Mouse (Mus musculus): ENCODE measurements around the gene Arntl2. TPM values are rescaled to one million over a fixed set of nuclear protein-coding genes. Genes with fewer than 3 reads are reported as not detected.

Gene Arntl2
- polyA plus RNA-seq, 2 experiments: 3.6 to 20.5 TPM

DNA sequence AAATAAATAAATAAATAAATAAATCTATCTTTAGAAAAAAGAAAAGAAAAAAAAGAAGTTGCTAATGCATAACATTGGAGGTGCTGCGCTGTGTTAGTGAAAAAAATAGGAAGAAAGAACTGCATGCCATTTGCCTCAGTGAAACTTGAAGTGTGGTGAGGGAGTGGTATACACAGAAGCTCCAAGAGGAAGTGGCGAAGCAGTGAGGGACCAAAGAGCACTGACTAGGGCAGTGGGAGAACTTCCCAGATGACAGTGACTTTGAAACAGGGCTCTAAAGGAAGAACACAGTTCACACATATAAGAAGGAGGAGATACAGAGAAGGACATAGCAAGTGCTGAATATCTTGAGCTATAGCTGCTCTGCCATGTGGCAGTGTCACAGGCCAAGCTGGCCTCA, 36.8 kb upstream of the Arntl2 start:
- TF ChIP-seq POLR2A (IDR thresholded peaks at IDR 0.05; ENCODE audit: borderline replicate concordance, extremely low read depth, insufficient read depth, insufficient read length): no peak
- no peak overlapping the region for H3K4me2 ChIP-seq (replicated peaks; ENCODE audit: low read depth, low read length, severe bottlenecking)

DNA sequence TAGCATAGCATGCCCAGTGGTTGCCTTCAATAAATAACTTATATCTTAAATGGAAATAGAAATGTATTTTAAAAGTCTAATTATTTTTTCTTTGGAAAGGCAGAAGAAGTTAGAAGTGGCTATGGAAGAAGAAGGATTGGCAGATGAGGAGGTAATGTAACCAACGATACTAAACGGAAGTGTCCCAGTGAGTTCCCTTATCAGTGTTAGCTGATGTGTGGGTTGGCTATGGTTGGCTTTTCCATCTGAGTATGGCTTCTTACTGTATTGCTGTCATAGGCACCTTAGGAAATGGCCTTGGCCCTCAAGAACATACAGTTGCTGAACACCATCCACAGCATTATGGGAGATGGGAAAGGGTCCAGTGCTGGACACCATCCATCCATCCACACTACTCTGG, 35.8 kb upstream of the Arntl2 start:
- H3K4me1 ChIP-seq (ENCODE audit: control insufficient read depth, insufficient read depth, low read length): peaks cover 18% of the 10 kb centered on the region; the same call in 1 of the 2 replicates
- no peak for TF ChIP-seq POLR2A (IDR thresholded peaks at IDR 0.05; ENCODE audit: borderline replicate concordance, extremely low read depth, insufficient read depth, insufficient read length)
- H3K4me2 ChIP-seq (replicated peaks; ENCODE audit: low read depth, low read length, severe bottlenecking): no peak overlapping the region
- H3K27ac ChIP-seq (replicated peaks; ENCODE audit: low read depth, low read length): no peak overlapping the region
- 0 out of 2 replicates have a peak, but pooled peaks cover 7% of the 10 kb centered on the region for H3K36me3 ChIP-seq (ENCODE audit: control insufficient read depth, insufficient read depth, low read length)
- H3K27me3 ChIP-seq (ENCODE audit: control insufficient read depth, insufficient read depth, low read length): no peaks in the 10 kb centered on the region
- no peak overlapping the region for H3K4me3 ChIP-seq (replicated peaks; ENCODE audit: low read length)
- WGBS: 98% methylated on average over 2 of the region's 2 CpGs
- H3K9me3 ChIP-seq (ENCODE audit: control insufficient read depth, low read length): no peaks in the 10 kb centered on the region
- ATAC-seq (ENCODE audit: low FRiP score, low read depth): no peak
- no peak for DNase-seq (ENCODE audit: low spot score)
- no peak overlapping the region for H3K9ac ChIP-seq (ENCODE audit: low read depth, low read length, severe bottlenecking)

More for the DNA sequence above, 36.8 kb upstream of the Arntl2 start:
- WGBS: 94% methylated on average over 2 of the region's 2 CpGs
- no peaks in the 10 kb centered on the region for H3K27me3 ChIP-seq (ENCODE audit: control insufficient read depth, insufficient read depth, low read length)
- H3K36me3 ChIP-seq (ENCODE audit: control insufficient read depth, insufficient read depth, low read length): 0 out of 2 replicates have a peak, but pooled peaks cover 7% of the 10 kb centered on the region
- peaks cover 23% of the 10 kb centered on the region for H3K4me1 ChIP-seq (ENCODE audit: control insufficient read depth, insufficient read depth, low read length)
- no peaks in the 10 kb centered on the region for H3K9me3 ChIP-seq (ENCODE audit: control insufficient read depth, low read length)
- H3K27ac ChIP-seq (replicated peaks; ENCODE audit: low read depth, low read length): no peak overlapping the region
- H3K9ac ChIP-seq (ENCODE audit: low read depth, low read length, severe bottlenecking): no peak overlapping the region
- H3K4me3 ChIP-seq (replicated peaks; ENCODE audit: low read length): no peak overlapping the region
- no peak for ATAC-seq (ENCODE audit: low FRiP score, low read depth)
- no peak for DNase-seq (ENCODE audit: low spot score)

DNA sequence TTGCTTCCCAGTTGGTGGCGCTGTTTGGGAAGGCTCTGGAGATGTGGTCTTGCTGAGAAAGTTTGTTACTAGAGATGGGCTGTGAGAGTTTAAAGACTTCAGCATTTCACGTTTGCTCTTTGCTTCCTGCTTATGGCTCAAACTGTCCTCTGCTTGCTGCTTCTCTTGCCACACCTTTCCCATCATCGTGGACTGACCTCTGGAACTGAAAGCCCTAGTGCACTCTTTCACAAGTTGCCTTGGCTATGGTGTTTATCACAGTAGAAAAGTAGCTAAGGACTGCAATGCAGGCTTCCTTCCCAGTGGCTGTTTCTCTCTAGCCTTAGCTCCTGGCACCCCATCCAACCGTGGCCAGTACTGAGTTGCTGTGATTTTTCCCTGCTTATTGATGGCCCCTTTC, 35.1 kb upstream of the Arntl2 start:
- Histone ChIP-seq H3K4me2 (replicated peaks; ENCODE audit: low read depth, low read length, severe bottlenecking) (no peak overlapping the region), H3K27ac (replicated peaks; ENCODE audit: low read depth, low read length) (no peak overlapping the region), H3K27me3 (ENCODE audit: control insufficient read depth, insufficient read depth, low read length) (no peaks in the 10 kb centered on the region), H3K4me3 (replicated peaks; ENCODE audit: low read length) (no peak overlapping the region), H3K36me3 (ENCODE audit: control insufficient read depth, insufficient read depth, low read length) (0 out of 2 replicates have a peak, but pooled peaks cover 7% of the 10 kb centered on the region), H3K9me3 (ENCODE audit: control insufficient read depth, low read length) (no peaks in the 10 kb centered on the region), H3K9ac (ENCODE audit: low read depth, low read length, severe bottlenecking) (no peak overlapping the region), H3K4me1 (ENCODE audit: control insufficient read depth, insufficient read depth, low read length) (peaks cover 18% of the 10 kb centered on the region; the same call in 1 of the 2 replicates)
- ATAC-seq (ENCODE audit: low FRiP score, low read depth): no peak
- TF ChIP-seq POLR2A (IDR thresholded peaks at IDR 0.05; ENCODE audit: borderline replicate concordance, extremely low read depth, insufficient read depth, insufficient read length): no peak
- 70% methylated on average over 4 of the region's 4 CpGs for WGBS
- no peak for DNase-seq (ENCODE audit: low spot score)

DNA sequence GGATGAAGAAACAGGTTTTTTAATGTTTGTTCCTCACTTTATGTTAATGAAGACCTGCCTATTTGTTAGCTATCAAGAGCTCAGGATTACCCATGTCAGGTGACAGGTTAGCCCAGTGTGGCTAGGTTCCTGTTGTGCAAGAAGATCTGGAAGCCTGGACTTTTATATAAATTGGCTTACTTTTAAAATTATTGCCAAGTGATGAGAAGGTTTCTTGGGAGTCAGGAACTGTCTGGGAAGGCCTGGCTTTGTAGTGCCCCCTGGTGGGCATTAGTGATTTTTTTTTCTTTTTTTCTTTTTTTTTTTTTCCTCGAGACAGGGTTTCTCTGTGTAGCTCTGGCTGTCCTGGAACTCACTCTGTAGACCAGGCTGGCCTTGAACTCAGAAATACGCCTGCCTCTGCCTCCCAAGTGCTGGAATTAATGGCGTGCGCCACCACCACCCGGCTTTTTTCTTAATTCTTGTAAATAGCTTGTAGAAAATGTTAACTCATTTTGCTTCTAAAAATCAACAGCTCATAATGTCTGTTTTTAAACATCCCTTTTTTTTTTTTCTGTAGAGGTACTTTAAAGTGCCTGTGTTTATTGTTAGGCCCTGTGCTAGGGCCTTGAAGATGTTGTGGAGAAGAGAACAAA, 33.5 kb upstream of the Arntl2 start:
- H3K4me3 ChIP-seq (replicated peaks; ENCODE audit: low read length): no peak overlapping the region
- H3K9ac ChIP-seq (ENCODE audit: low read depth, low read length, severe bottlenecking): no peak overlapping the region
- ATAC-seq (ENCODE audit: low FRiP score, low read depth) (no peak), DNase-seq (ENCODE audit: low spot score) (peak; percentile 53)
- H3K4me1 ChIP-seq (ENCODE audit: control insufficient read depth, insufficient read depth, low read length): peaks cover 6% of the 10 kb centered on the region; the same call in 1 of the 2 replicates
- peaks cover 11% of the 10 kb centered on the region for H3K36me3 ChIP-seq (ENCODE audit: control insufficient read depth, insufficient read depth, low read length)
- H3K27me3 ChIP-seq (ENCODE audit: control insufficient read depth, insufficient read depth, low read length): no peaks in the 10 kb centered on the region
- no peak overlapping the region for H3K27ac ChIP-seq (replicated peaks; ENCODE audit: low read depth, low read length)
- 64% methylated on average over 5 of the region's 5 CpGs for WGBS
- no peak overlapping the region for H3K4me2 ChIP-seq (replicated peaks; ENCODE audit: low read depth, low read length, severe bottlenecking)
- no peak for TF ChIP-seq POLR2A (IDR thresholded peaks at IDR 0.05; ENCODE audit: borderline replicate concordance, extremely low read depth, insufficient read depth, insufficient read length)
- H3K9me3 ChIP-seq (ENCODE audit: control insufficient read depth, low read length): no peaks in the 10 kb centered on the region

DNA sequence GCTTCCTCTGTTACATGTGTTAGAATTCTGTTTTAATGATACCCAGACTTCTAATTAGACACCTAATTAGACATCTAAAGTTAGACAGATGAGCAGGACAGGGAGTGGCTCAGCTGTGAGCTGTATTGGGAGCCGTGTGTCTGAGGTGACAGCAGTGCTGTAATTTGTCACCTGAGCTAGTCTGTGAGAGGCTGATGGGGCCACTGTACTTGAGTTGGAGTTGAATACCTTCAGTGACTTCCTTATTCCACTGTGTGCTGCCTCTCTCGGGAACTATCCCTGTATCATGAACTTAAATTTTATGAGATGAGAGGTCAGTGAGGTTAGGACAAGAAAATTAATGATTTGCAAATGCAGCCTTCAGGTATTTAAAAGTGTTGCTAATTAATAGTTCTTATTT, 31.3 kb upstream of the Arntl2 start:
- no peak overlapping the region for H3K4me3 ChIP-seq (replicated peaks; ENCODE audit: low read length)
- peaks cover 30% of the 10 kb centered on the region for H3K36me3 ChIP-seq (ENCODE audit: control insufficient read depth, insufficient read depth, low read length)
- WGBS: 26% methylated on average over 2 of the region's 2 CpGs

More for the DNA sequence above, 31.3 kb upstream of the Arntl2 start:
- TF ChIP-seq POLR2A (IDR thresholded peaks at IDR 0.05; ENCODE audit: borderline replicate concordance, extremely low read depth, insufficient read depth, insufficient read length): no peak
- Histone ChIP-seq H3K9ac (ENCODE audit: low read depth, low read length, severe bottlenecking) (no peak overlapping the region), H3K9me3 (ENCODE audit: control insufficient read depth, low read length) (no peaks in the 10 kb centered on the region), H3K27ac (replicated peaks; ENCODE audit: low read depth, low read length) (no peak overlapping the region), H3K27me3 (ENCODE audit: control insufficient read depth, insufficient read depth, low read length) (no peaks in the 10 kb centered on the region), H3K4me1 (ENCODE audit: control insufficient read depth, insufficient read depth, low read length) (no peaks in the 10 kb centered on the region), H3K4me2 (replicated peaks; ENCODE audit: low read depth, low read length, severe bottlenecking) (no peak overlapping the region)
- DNase-seq (ENCODE audit: low spot score) (no peak), ATAC-seq (ENCODE audit: low FRiP score, low read depth) (no peak)
